9 mouse cellular contexts compared by ENCODE assay signal in the genomic region with DNA sequence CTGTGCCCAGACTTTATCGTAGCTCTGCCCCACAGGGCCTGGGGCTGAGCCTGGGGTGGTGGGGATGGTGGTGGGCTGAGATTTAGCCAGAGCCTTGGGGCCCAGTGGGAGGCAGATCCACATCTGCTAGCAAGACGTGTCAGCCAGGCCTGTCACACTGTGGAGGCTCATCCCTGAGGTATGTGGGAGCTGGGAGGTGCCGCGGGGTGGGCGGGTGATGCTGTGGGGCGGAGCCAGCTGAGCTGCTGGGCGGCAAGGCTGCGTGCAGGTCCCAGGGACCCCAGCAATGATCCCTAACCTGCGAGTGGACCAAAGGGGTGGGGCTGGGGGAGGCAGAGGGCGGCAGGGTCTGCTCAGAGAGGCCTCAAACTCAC.
DNase-seq lines count a peak whose midpoint lies in the region; ATAC-seq lines count a peak whose summit lies in the region.
"Had no signal": no experiment of that assay in that cellular context is flagged by ENCODE, and none has a peak within 500 bp of the region (broad histone marks: within the 10 kb centered on the region; RNA-seq: fewer than 3 reads in every experiment).

No protein-coding gene starts in this region.

- H3K9ac ChIP-seq in hindbrain, embryonic 14.5 days: no peak overlapping the region
- peak overlapping the region; percentile 14; the same call in 1 of the 2 replicates for H3K9ac ChIP-seq in embryonic facial prominence, embryonic 11.5 days (replicated peaks; ENCODE audit: low read length)
- peak overlapping the region; percentile 45 for H3K9ac ChIP-seq in lung, embryonic 16.5 days (ENCODE audit: low read length)

- H3K4me2 ChIP-seq in hindbrain, embryonic 14.5 days (replicated peaks): no peak overlapping the region
- no peak overlapping the region for H3K4me2 ChIP-seq in embryonic facial prominence, embryonic 11.5 days (ENCODE audit: low read depth, low read length)
- no peak overlapping the region for H3K4me2 ChIP-seq in lung, embryonic 16.5 days (ENCODE audit: low read depth, low read length)

- DNase-seq in hindbrain, embryonic 10.5 days (ENCODE audit: low spot score): no peak
- DNase-seq in hindbrain, embryonic 14.5 days (ENCODE audit: low spot score): no peak
- peak; percentile 43 for DNase-seq in MN1 (ENCODE audit: low spot score)
- no peak for DNase-seq in embryonic facial prominence, embryonic 11.5 days (ENCODE audit: low spot score)
- DNase-seq in urinary bladder, adult 18-20 months (ENCODE audit: low spot score in 2 of 2): no peak
- no peak for DNase-seq in ovary, adult 18-20 months (ENCODE audit: low spot score)
- DNase-seq in layer of hippocampus, adult 11-12 months (ENCODE audit: low spot score): no peak

- peaks cover 10% of the 10 kb centered on the region; the same call in 1 of the 2 replicates for H3K27me3 ChIP-seq in hindbrain, embryonic 10.5 days (ENCODE audit: insufficient read depth, poor library complexity, severe bottlenecking)
- no peaks in the 10 kb centered on the region for H3K27me3 ChIP-seq in hindbrain, embryonic 14.5 days (ENCODE audit: control insufficient read depth, insufficient read depth, low read length)
- no peaks in the 10 kb centered on the region for H3K27me3 ChIP-seq in embryonic facial prominence, embryonic 11.5 days (ENCODE audit: control insufficient read depth, insufficient read depth, low read length)
- no peaks in the 10 kb centered on the region for H3K27me3 ChIP-seq in lung, embryonic 16.5 days (ENCODE audit: control insufficient read depth, insufficient read depth, low read depth, low read length)

- H3K36me3 ChIP-seq in hindbrain, embryonic 10.5 days: no peaks in the 10 kb centered on the region
- no peaks in the 10 kb centered on the region for H3K36me3 ChIP-seq in hindbrain, embryonic 14.5 days (replicated peaks; ENCODE audit: control insufficient read depth, insufficient read depth)
- no peaks in the 10 kb centered on the region for H3K36me3 ChIP-seq in embryonic facial prominence, embryonic 11.5 days (replicated peaks; ENCODE audit: control insufficient read depth, insufficient read depth, low read depth, low read length)
- H3K36me3 ChIP-seq in lung, embryonic 16.5 days (ENCODE audit: control insufficient read depth, insufficient read depth, low read length): no peaks in the 10 kb centered on the region

- WGBS in hindbrain, embryonic 10.5 days: 24% methylated on average over 10 of the region's 10 CpGs
- 26% methylated on average over 10 of the region's 10 CpGs for WGBS in hindbrain, embryonic 14.5 days
- 20% methylated on average over 10 of the region's 10 CpGs for WGBS in embryonic facial prominence, embryonic 11.5 days
- WGBS in lung, embryonic 16.5 days: 18% methylated on average over 10 of the region's 10 CpGs

- H3K9me3 ChIP-seq in hindbrain, embryonic 10.5 days: no peaks in the 10 kb centered on the region
- no peaks in the 10 kb centered on the region for H3K9me3 ChIP-seq in hindbrain, embryonic 14.5 days (ENCODE audit: control insufficient read depth, low read length)
- no peaks in the 10 kb centered on the region for H3K9me3 ChIP-seq in embryonic facial prominence, embryonic 11.5 days (replicated peaks; ENCODE audit: control insufficient read depth, low read length)
- H3K9me3 ChIP-seq in lung, embryonic 16.5 days (ENCODE audit: control insufficient read depth, low read length): no peaks in the 10 kb centered on the region

- no peak for ATAC-seq in hindbrain, embryonic 14.5 days (ENCODE audit: low FRiP score)
- no peak for ATAC-seq in embryonic facial prominence, embryonic 11.5 days (replicated peaks; ENCODE audit: insufficient number of reproducible peaks, low FRiP score, low TSS enrichment, low read depth)
- ATAC-seq in lung, embryonic 16.5 days (ENCODE audit: low read depth): no peak; the same call in 1 of the 2 replicates
- ATAC-seq: hindbrain, postnatal 0 days had no signal

- peak overlapping the region; percentile 53 for H3K27ac ChIP-seq in hindbrain, embryonic 10.5 days
- no peak overlapping the region for H3K27ac ChIP-seq in hindbrain, embryonic 14.5 days
- H3K27ac ChIP-seq in embryonic facial prominence, embryonic 11.5 days (replicated peaks; ENCODE audit: low read depth, low read length): no peak overlapping the region
- peak overlapping the region; percentile 98 for H3K27ac ChIP-seq in lung, embryonic 16.5 days (ENCODE audit: low read length)
- H3K27ac ChIP-seq: hindbrain, postnatal 0 days had no signal

- no peak overlapping the region for H3K4me3 ChIP-seq in hindbrain, embryonic 10.5 days
- H3K4me3 ChIP-seq in hindbrain, embryonic 14.5 days (replicated peaks; ENCODE audit: low read length): no peak overlapping the region
- H3K4me3 ChIP-seq in embryonic facial prominence, embryonic 11.5 days (ENCODE audit: low read depth, low read length): no peak overlapping the region
- no peak overlapping the region for H3K4me3 ChIP-seq in lung, embryonic 16.5 days (ENCODE audit: low read length)

- peaks cover 46% of the 10 kb centered on the region for H3K4me1 ChIP-seq in hindbrain, embryonic 10.5 days (replicated peaks)
- H3K4me1 ChIP-seq in hindbrain, embryonic 14.5 days (replicated peaks; ENCODE audit: control insufficient read depth, insufficient read depth, low read length): peaks cover 15% of the 10 kb centered on the region
- H3K4me1 ChIP-seq in embryonic facial prominence, embryonic 11.5 days (ENCODE audit: control insufficient read depth, insufficient read depth, low read length): peaks cover 2% of the 10 kb centered on the region; the same call in 1 of the 2 replicates
- H3K4me1 ChIP-seq in lung, embryonic 16.5 days (replicated peaks; ENCODE audit: control insufficient read depth, insufficient read depth, low read length): peaks cover 44% of the 10 kb centered on the region

Comparison
In these comparisons a context has a peak if more than half of its experiments do, and no peak if none do; other contexts are left out.
1. H3K27ac ChIP-seq: peak in hindbrain, embryonic 10.5 days (single experiment) and lung, embryonic 16.5 days (single experiment); none in hindbrain, embryonic 14.5 days (single experiment) and embryonic facial prominence, embryonic 11.5 days (single experiment).